Mouse (Mus musculus) CH12.LX (cell line): ENCODE results near the gene Pde6g.
A peak's percentile ranks its signal among the peaks of the same experiment; 100 is the strongest.

ENCODE experiments used
- CTCF ChIP-seq, 2 experiments: IDR thresholded peaks in 1 of 2; conservative IDR thresholded peaks in 1 of 2; 2 replicates each; pipeline ENCODE4 v1.5.1; 2011 to 2012; ENCODE audit warnings: low read depth in 2 of 2, low read length in 2 of 2, improper control_type of control experiment in 1 of 2, inconsistent platforms in 1 of 2, mild to moderate bottlenecking in 1 of 2, moderate library complexity in 1 of 2
- IRF4 ChIP-seq: IDR thresholded peaks from 2 replicates; pipeline ENCODE4 v1.6.1; 2014; ENCODE audit warnings: low read depth, mild to moderate bottlenecking, inconsistent platforms, low read length, improper control_type of control experiment
- KAT2A ChIP-seq: IDR thresholded peaks from 2 replicates; pipeline ENCODE4 v1.6.1; 2012; ENCODE audit warnings: low read length, improper control_type of control experiment, inconsistent platforms; ENCODE audit not compliant: insufficient replicate concordance
- MAX ChIP-seq: IDR thresholded peaks from 2 replicates; pipeline ENCODE4 v1.6.1; 2011; ENCODE audit warnings: low read length, improper control_type of control experiment
- MEF2A ChIP-seq: IDR thresholded peaks from 2 replicates; pipeline ENCODE4 v1.6.1; 2014; ENCODE audit warnings: low read depth, mild to moderate bottlenecking, inconsistent platforms, low read length, improper control_type of control experiment, borderline replicate concordance
- MXI1 ChIP-seq: IDR thresholded peaks from 2 replicates; pipeline ENCODE4 v1.6.1; 2011; ENCODE audit warnings: mild to moderate bottlenecking, low read depth, low read length, improper control_type of control experiment
- NELFE ChIP-seq: IDR thresholded peaks from 2 replicates; pipeline ENCODE4 v1.6.1; 2011; ENCODE audit warnings: low read depth, low read length, improper control_type of control experiment
- PAX5 ChIP-seq: IDR thresholded peaks from 2 replicates; pipeline ENCODE4 v1.6.1; 2012; ENCODE audit warnings: low read length, inconsistent platforms, mixed read lengths
- POLR2A ChIP-seq: IDR thresholded peaks from 2 replicates; pipeline ENCODE4 v1.6.1; 2011; ENCODE audit warnings: low read depth, mild to moderate bottlenecking, improper control_type of control experiment, low read length
- RAD21 ChIP-seq: IDR thresholded peaks from 2 replicates; pipeline ENCODE4 v1.6.1; 2011; ENCODE audit warnings: low read depth, mild to moderate bottlenecking, low read length, improper control_type of control experiment, moderate library complexity
- SMC3 ChIP-seq: IDR thresholded peaks from 2 replicates; pipeline ENCODE4 v1.6.1; 2011; ENCODE audit warnings: low read depth, low read length, improper control_type of control experiment
- USF1 ChIP-seq: IDR thresholded peaks from 2 replicates; pipeline ENCODE4 v1.6.1; 2014; ENCODE audit warnings: low read depth, mild to moderate bottlenecking, inconsistent platforms, low read length, improper control_type of control experiment
- ZC3H11A ChIP-seq: IDR thresholded peaks from 2 replicates; pipeline ENCODE4 v1.6.1; 2012; ENCODE audit warnings: low read depth, mild to moderate bottlenecking, inconsistent platforms, low read length, improper control_type of control experiment

DNA sequence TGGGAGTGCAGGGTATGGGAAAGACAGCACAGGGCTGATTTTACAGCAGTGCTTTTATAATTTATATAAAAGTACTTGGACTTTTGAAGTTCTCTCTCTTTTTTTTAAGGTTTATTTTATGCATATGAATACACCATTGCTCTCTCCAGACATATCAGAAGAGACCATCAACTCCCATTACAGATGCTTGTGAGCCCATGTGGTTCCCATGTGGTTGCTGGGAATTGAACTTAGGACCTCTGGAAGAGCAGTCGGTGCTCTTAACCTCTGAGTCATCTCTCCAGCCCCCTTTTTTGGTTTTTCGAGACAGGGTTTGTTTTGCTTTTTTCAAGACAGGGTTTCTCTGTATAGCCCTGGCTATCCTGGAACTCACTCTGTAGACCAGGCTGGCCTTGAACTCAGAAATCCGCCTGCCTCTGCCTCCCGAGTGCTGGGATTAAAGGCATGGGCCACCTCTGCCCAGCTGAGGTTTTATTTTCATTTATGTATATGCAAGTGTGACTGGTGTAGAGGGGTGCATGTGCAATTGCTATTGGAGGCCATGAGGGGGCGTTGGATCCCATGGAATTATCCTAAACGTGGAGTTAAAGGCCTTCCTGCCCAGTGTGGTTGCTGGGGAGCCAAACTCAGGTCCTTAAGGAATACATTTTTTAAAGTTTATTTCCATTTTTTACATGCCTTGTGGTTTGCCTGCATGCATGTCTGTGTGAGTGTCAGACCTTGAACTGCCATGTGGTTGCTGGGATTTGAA is 5.7 kb upstream of the Pde6g start:
- TF ChIP-seq PAX5, result no peak
- peak; percentile 60 to 71 for TF ChIP-seq CTCF (conservative IDR thresholded peaks at IDR 0.05 in 1 of 2, IDR thresholded peaks at IDR 0.05 in 1 of 2; ENCODE audit: low read depth in 2 of 2, low read length in 2 of 2)
- peak; percentile 71 for TF ChIP-seq MAX
- TF ChIP-seq MXI1, result no peak
- TF ChIP-seq NELFE, result no peak
- no peak for TF ChIP-seq KAT2A
- no peak for TF ChIP-seq IRF4
- TF ChIP-seq MEF2A, result no peak
- TF ChIP-seq USF1, result no peak
- 0 out of 2 replicates have a peak, but pooled peaks have one; percentile 12 for TF ChIP-seq POLR2A
- no peak for TF ChIP-seq ZC3H11A
- peak; percentile 21 for TF ChIP-seq RAD21
- TF ChIP-seq SMC3, result no peak; the same call in 1 of the 2 replicates
